Mouse (Mus musculus) 3T3-L1 (cell line): ENCODE results near the gene Cltrn.

Experiments
- DNase-seq: peaks from one replicate; pipeline ENCODE4 v3.0.0-alpha.2; 2015; ENCODE audit warnings: low read depth, low spot score

Gene Cltrn

DNA sequence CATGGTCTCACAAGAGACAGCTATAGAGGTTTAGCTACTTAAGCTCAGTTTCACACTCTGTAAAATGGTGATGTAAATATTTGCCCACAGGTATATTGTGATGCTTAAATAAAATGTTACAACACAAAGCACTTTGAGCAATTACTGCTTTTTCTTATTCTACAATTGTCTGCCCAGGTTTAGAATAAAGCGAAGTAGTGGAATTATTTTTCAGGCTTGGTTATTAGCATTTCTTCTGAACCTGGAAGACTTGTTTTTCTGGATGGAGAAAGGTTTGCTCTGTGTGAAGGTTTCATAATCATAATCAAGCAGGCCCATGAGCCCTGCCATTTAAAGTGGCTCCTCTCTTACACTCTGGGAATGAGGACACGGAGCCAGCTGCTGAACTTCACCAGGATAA, 50.4 kb downstream of the Cltrn start, which contains the start of gene Ace2:
Ace2 (plus strand) TSS at position 301 of the 400 bp plus-strand sequence.
- DNase-seq, result no peak

DNA sequence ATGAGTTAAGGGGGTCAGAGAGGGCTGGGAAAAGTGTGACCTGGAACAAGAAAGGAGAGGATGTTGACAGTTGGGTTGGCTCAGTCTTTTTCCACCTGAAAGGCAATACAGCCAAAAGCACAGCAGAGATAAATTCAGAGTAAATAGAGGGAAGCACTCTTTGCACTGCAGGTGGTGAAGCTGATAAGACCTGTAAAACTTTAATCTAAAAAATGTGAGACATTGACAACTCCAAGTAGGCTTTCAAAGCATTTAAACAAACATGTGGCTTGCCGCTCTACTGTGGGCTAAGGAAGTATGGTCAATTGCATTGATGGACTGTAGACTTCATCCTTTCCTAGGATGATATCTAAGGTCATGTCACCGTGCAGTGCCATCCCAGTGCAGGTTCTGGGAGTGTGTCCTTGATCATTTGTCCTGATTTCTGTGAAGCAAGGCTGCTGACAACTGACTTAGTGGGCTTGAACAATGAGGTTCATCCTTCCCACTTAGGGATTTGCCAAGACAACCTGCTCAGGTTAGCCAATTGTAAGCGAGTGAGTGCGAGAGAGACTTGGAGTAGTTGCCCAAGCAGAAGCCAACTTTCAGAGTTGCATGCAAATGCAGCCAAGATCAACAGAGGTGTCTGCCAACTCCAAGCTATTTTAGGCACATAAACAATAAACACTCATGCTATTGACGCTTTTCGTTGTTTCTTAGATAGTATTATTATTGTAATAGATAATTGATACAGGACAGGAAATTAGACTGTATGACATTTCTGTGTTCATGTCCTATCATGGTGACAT, 57.0 kb downstream of the Cltrn start:
- DNase-seq, result no peak

DNA sequence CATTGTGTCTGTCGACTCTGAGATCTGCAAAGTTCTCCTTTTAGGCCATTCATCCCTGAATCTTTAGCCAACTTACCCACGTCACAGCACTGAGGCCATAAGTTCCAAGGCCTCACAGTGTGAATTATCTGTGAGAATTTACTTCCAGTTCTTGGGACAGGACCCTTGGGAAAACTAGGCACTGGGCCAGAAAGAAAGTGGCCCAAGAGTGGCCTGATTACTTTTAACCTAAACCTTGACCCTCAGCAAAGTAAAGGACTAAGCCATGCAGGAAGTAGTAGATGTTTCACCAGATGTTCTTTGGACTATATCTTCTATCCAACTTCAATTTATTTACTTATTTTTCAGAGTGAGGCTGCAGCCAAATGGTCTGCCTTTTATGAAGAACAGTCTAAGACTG, 64.1 kb downstream of the Cltrn start:
- no peak for DNase-seq

DNA sequence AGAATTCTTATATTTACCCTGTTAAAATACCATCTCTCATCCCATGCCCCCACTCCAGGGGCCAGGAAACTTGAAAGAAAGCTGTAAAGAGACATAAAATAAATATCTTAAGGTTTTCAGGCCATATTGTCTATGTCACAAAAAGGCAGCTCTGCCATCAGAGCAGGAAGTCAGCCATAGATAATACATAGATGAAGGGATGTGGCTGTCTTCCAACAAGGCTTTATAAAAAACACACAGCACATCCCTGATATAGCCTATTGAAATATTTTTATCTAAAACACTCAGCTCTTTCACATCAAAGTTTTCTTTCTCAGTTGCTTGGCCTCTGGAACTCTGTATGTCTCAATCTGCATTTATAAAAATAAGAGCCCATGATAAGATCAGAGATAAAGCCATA, 65.0 kb downstream of the Cltrn start:
- DNase-seq, result no peak

DNA sequence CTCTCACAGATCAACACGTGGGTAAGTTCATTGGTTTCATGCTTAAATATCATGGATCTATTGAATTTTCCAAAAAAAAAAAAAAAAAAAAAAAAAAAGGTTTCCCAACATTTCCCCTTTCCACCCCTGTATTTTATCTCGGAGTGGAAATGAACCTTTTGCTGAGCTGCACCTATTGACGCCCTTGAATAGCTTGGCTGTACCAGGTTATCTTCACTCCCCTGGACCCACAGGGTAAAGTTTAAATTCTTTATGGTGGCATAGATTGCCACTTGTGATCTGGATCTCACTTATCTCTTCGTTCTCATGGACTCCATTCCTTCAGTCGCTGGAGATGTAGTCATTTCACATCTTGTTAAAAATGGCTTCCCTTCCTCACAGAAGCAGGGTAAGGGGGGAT, 66.0 kb downstream of the Cltrn start:
- DNase-seq, result no peak

DNA sequence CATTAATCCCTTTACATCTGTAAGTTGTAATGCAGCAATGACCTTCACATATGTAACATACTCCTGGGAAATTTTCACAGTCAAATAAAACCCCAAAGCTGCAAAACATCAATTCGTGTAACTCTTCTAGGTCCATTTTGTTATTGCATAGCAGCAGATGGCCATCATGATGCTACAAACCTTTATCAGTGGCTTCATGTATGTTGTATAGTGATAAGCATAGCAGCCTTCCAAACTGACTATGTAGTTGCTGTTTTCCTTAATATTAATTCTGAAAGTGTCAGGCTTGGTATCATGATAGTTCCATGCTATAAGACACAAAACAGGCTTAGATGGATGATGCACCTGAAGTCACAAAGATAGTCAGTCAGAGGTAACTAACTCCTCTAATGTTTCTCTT, 76.1 kb downstream of the Cltrn start:
- no peak for DNase-seq
